Mouse (Mus musculus): Measurements from ENCODE around the gene Zmym6.

The Zmym6 gene

DNA sequence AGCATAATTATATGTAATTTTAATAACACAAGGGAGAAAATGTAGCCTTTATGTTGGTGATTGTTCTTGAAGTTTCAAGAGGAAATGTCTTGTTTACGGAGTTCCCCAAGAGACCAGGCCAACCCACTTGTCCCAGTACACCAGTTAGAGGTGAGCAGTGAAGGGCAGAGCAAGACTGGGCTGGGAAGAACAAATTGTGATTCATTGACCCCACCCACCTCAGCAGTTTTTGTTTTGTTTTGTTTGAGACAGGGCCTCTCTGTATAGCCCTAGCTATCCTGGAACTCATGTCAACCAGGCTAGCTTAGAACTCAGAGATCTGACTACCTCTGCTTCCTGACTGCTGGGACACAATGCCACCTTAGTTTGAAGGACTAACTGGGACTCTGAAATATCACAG, 47.1 kb downstream of the Zmym6 start:
- DNase-seq (ENCODE audit: low read depth, low spot score): no peak

DNA sequence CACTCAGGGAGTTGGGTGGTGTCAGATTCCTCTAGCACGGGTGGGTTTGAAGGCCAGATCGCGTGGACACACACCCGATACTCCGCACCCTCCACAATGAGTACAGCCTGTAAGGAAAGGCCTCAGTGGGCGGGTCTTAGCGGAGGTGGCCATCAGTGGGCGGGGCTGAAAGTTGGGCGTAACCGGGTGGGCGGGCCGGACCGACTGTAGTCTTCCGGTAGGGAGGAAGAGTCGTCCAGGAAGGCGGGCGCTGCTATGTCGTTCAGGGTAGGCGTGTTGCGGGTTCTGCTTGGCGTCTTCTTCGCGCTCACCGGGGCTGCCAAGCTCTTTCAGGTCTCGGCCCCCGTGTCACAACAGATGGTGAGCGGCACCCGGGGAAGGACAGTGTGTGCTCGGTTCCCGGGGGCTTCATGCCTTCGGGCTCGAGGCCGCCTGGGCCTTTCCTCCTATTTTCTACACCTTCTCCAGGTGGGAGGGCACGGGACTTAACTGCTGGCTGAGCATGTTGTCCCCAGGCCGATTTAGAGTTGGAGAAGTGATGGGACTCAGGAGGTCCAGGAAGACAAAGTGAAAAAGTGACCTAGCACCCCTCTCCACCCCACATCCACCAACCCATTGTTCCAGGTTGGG, 48.8 kb downstream of the Zmym6 start:
- DNase-seq (ENCODE audit: low read depth, low spot score): peak; percentile 45

DNA sequence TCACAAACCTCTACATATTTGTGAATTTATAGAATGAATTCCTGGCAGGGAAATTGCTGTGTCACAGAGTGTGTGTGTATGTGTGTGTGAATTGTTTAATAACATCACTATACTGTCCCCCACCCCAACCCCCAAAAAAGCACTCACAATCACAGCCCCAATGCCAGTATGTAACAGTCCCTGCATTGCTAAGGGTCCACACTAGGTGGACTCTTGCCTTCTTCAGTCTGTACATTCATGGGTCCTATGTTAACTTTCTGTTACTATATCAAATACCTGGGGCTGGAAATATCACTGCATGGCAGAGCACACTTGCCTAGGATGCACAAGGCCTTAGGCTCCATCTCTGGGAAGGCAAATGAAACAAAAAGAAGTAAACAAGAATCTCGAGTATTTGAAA, 57.5 kb downstream of the Zmym6 start:
- no peak for DNase-seq (ENCODE audit: low read depth, low spot score)

DNA sequence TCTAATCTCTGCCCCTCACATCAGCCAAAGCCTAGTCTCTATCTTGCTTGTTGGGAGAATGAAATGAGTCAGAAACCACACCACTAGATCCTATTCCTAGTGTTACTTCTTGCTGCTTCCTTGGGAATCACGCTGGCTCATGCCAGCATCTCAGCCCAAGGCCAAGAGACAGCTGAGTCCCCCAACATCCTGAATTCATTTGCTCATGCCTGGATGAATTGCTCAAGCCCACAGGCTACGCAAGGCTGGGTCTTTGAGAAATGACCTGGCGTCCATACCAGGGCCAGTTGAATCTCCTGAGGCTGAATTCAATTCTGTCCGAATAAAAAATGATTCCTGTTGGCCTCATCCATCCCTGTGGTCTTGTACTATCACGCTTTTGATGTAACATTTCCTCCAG, 60.4 kb downstream of the Zmym6 start:
- no peak for DNase-seq (ENCODE audit: low read depth, low spot score)

DNA sequence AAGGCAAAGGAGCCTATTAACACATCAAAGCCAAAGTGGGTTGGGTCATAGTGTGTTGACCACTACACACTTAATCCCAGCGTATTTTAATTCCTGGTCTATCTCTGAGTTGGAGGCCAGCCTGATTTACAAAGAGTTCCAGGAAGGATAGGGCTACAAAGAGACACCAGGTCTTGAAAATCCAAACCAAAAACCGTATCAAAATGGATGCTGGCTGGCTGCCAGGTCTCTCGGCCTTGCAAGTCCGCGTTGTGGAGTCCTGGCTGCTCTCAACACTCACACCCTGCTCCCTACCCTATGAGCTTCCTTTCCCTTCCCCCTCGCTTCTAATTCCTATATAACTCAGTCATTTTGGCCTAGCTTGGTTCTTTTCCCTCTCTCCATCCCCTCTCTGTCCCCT, 61.3 kb downstream of the Zmym6 start:
- no peak for DNase-seq (ENCODE audit: low read depth, low spot score)

DNA sequence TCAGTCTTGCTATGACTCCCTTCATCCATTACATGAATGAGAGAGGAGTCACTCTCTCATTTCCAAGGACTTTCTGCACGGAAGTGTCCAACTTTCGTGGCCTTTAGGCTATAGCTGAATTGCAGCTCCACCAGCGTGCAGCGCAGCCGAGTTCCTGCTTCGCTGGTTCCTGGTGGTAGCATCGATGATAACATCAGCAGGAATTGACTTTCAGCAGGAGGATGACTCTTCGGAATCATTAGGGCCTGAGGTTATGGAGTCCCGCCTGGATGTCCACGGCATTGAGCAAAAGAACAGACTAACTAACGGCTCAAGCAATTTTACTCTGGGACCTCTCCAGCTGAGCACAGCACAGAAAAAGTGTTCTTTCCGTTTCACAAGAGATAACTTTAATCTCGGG, 72.8 kb downstream of the Zmym6 start:
- no peak for DNase-seq (ENCODE audit: low read depth, low spot score)

DNA sequence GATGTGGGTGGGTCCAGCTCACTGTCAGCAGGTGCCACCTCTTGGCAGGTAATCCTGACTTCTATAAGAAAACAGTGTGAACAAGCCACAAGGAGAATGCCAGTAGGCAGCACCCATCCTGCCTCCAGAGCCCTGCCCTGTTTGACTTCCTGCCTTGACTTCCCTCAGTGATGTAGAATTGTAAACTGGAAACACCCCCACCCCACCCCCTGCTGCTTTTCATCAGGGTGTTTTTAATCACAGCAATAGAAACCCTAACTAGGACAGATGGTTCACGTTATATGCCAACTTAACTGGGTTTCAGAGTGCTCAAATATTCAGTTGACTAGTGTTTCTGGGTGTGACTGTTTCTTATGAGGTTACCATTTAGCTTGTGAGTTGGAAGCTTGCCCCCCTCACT, 76.2 kb downstream of the Zmym6 start:
- DNase-seq (ENCODE audit: low read depth, low spot score): no peak

DNA sequence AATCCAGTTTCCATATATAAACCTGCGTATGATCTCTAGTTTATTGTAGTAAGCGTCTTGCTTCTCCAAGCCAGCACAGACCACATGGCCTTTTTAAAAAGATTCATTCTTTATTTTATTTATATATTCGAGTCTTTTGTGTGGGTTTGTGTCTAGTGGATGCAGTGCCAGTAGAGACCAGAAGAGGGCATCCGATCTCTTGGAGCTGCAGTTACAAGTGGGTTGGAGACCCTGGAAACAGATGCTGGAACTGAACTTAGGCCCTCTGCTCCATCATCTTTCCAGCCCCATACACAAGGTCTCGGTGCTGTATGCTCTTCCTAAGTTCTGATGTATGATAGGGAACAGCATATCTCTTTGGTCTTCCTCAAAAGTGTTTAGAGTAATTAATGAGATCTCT, 78.6 kb downstream of the Zmym6 start:
- no peak for DNase-seq (ENCODE audit: low read depth, low spot score)

DNA sequence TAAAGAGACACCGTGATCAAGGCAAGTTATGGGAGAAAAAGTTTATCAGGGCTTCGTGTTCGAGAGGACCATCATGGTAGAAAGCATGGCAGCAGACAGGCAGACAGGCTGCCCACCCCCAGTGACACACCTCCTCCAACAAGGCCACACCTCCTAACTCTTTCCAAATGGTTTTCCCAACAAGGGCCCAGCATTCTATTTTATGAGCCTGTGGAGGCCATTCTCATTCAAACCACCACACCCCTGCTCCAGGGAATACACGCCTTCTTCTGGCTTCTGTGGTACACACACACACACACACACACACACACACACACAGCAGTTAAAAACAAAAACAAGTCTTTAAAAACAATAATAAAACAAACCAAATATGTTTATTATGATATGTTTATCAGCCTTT, 80.6 kb downstream of the Zmym6 start:
- DNase-seq (ENCODE audit: low read depth, low spot score): no peak

DNA sequence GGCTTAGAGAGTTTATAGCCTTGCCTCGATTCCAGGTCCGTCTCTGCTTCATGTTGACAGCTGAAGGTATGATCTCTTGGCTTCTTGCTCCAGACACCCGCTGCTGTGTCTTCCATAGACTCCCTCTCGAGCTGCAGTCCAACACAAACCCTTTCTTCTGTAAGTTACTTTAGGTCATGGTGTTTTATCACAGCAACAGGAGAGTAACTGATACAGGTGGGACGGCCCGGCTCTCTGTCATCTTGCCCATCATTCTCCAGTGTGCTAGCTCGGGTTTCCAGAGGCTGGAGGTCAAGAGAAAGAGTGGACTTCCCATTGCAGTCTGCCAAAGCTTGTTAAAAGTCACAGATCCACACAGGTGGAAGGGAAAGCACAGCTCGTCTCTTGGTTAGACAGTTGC, 86.7 kb downstream of the Zmym6 start:
- no peak for DNase-seq (ENCODE audit: low read depth, low spot score)

DNA sequence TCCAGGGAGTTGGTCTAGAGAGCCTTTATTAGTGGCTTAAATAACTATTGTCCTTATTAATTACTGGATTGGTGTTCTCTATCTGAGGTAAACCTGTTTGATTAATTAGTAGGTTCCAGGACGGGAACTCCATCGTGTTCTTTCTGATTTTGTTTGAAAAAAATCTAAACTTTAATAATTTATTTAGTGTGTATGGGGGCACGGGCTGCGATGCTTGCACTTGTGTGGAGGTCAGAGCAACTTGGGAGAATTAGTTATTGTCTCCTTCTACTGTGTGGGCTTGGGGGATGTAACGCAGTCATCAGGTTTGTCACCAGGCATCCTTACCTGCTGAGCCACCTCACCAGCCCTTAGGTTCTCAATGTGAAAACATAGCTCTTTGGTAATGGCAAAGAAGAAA, 89.9 kb downstream of the Zmym6 start:
- DNase-seq (ENCODE audit: low read depth, low spot score): no peak

DNA sequence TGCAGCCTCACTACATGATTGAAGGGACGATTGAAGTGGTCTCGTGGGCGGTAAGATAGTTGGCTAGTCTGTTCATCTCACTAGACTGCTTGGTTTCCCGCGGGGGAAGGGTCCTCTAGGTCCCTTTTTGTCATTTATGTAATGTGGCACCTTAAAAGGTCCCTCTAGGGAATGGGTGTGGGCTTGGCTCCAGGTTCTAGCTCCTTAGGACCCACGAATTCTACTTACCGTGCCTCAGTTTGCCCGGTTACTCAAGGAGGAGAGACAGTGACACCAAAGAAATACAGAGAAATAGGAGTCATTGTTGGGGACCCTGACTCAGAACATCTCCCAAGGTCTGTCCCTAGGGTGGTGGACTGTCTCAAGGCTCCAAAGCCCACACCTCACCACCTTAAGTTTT, 90.5 kb downstream of the Zmym6 start:
- no peak for DNase-seq (ENCODE audit: low read depth, low spot score)

DNA sequence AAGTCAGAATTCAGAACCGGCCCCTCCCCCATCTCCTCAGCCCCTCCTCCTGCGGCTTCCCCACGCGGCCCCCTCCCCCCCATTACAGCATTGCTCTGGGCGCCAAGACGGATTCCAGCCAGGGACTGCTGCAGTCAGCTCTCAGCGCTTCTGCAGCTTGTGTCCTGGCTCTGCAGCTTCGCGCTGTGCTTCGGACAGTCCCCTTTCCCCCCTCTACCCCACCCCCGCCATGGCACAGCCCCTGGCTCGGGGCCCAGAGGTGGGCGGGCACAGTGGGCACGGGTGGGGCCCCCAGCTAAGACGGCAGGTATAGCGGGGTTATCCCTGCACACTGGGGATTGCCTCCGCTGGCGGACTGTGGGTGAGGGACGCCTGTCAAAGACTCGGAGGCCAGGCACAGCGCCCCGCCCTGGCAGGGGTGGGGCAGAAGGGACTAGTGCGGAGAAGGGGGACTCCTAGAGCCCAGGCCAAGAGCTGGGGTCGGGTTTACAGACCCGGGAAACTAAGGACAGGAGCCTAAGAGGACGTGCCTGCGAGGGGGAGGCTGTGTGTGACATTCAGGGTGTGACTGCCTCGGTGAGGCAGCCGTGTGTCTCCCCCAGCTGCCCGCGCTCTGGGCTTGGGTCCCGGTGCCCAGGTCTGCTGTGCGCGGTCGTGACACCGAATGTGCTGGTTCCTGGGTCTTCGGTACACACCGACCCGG, 91.2 kb downstream of the Zmym6 start:
- DNase-seq (ENCODE audit: low read depth, low spot score): no peak

DNA sequence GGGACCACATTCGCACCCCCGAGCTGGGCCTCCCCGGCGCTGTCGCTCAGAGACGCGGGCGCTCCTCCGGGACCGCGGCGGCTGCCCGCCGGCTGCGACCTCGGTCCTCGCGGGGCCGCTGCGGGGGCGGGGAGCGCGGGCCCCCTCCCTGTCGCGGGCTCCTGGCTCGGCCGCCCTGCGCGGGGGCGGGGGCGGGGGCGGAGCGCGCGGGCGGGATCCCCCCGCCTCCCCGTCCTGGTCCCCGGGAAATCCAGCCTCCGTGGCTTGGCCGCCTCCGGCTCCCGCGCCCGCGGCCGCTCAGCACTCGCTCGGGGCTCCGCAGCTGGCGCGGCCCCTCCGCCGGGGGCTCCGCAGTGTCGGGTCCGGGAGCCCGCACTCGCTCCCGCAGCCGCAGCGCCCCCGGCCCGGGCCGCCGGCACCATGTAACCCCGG, 91.7 kb downstream of the Zmym6 start, which contains the start of gene Dlgap3:
TSS of gene Dlgap3 (plus strand) at position 291 of the 432 bp plus-strand sequence.
- DNase-seq (ENCODE audit: low read depth, low spot score): no peak

DNA sequence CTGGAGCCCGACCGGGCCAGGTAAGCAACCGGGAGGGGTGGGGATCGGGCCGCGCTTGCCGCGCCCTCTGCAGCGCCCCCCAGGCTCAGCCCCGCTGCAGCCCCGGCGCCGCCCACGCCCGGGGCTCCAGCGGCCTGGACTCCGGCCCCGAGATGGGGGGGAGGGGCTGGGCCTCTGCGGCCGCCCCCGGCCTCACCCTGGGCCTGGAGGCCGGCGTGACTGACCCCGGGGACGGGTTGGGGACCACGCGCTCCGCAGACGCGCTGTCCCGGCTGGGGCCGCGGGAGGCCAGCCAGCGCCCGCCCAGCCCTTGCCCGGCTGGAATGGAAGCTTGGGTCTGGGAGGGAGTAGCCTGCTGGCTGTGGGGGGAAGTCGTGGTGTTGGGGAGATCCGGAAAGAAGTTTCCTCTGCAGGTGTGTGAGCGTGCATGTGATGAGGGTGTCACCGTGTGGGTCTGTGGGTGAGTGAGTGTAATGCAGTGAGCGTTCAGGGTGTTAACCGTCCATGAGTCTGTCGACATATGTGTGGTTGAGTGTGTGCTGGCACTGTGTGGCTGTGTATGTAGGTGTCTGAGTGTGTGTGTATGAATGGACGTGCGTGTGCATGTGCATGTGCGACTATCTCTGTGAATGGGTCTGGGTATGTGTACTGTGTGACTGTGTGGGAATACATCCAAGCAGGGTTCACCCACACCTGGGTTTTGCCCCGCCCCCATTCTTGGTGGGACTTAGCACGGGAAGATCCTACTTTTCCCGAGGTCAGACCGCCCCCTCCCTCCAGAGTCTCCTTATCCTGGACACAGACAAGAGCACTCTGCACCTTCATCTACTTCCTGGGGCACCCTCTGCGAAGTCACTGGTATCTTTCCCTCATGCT, 92.4 kb downstream of the Zmym6 start:
- DNase-seq (ENCODE audit: low read depth, low spot score): no peak

DNA sequence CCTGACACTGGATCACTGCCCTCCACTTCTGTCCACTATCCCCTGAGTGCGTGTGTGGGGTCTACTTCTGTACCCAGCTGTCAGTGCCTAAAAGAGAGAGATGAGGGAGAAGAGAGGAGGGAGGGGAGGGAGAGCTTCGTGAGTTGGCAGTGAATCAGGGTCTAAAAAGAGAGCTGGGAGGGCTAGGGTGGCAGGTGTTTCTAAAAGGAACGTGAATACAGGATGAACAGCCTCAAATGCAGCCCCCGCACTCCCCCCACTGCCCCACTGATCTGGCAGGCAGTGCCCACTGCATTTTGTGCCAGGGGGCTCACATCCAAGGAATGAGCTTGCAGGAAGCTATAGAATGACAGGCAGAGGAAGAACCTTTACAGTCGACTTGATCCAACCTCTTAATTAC, 93.7 kb downstream of the Zmym6 start:
- no peak for DNase-seq (ENCODE audit: low read depth, low spot score)

DNA sequence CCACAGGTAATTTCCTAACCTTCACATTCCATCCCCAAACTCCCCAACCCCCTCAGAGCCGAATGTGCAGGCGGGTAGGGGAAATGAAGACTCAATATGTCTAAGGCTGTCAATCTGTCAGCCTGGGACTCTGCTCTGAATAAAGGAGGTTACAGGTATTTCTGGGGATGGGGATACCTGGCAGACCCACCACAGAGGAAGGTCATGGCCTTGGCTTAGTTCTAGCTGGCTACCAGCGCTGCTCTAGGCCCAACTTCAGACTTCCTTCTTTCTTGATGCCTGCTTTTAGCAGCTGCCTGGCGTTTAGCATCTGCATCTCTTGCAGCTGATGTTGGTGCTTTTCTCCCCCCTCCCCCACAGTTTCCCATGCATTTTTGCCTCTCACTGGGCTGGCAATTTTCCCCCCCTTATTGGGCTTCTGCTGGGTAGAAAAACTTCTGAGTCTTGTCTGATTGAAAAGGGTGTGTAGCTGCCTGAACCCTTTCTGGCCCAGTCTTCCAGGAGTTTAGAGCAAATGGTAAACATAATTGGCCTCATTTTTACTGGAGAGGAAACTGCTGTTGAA, 94.2 kb downstream of the Zmym6 start:
- no peak for DNase-seq (ENCODE audit: low read depth, low spot score)

DNA sequence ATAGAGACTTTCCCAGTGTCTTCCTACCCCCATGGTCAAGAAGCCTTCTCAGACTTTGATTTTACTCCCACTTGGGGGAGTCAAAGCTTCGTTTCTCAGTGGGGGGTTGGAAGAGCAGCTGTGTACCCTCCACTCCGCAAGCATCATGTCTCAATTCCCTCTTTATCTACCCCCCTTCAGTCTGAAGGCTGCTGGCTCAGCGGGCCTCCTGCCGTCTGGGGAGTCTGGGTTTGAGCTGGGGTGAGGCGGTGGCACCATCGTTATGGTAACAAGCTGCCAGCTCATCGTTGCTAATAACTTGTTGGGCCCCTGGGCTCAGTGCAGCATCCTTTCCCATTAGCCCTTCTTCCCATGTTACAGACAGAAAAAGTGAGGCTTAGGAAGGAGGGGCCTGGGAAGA, 94.9 kb downstream of the Zmym6 start:
- no peak for DNase-seq (ENCODE audit: low read depth, low spot score)

DNA sequence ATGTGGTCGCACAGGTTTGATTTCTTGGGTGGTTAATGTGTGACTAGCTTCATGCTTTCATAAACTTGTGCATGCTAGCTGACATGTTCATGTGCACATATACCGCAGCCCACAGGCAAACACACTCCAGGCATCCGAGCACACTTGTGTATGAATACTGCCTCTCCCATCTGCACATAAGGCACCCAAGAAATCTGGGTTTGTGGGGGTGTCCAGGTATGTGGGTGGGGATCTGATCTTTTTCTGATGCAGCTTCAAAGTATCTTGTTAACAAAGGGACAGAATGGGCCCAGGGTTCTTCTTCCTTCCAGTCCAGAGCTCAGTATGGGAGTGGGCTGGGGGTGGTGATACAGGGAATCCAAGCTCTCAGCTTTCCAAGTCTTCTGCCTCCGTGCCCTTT, 95.4 kb downstream of the Zmym6 start:
- no peak for DNase-seq (ENCODE audit: low read depth, low spot score)

DNA sequence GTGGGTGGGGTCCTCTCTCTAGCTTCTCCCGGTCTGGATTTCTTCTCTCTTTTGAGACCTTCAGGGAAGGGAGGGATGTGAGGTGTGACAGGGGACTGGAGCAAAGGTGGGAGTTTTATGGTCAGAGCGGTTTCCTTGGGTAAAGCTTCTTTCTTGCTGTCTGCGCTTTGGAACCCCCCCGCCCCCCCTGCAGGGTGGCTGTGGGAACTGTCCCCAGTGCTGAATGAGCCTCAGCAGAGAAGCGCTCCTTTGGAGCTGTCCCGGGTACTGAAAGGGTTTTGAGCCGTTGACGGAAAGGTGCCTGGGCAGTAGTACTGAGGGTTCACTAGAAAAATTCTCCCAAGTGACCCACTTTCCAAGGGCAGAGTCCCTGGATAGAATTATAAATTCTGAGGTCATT, 96.3 kb downstream of the Zmym6 start:
- DNase-seq (ENCODE audit: low read depth, low spot score): no peak
